In genomic region chr14:49785793-49786192, GRCm38 (mm10) we compare ENCODE assay signal across 10 mouse cellular contexts. TPM values are rescaled to one million over a fixed set of nuclear protein-coding genes. Genes with fewer than 3 reads are reported as not detected.
DNase-seq lines count a peak whose midpoint lies in the region; ATAC-seq and TF ChIP-seq lines count a peak whose summit lies in the region.
"Had no signal": no experiment of that assay in that cellular context is flagged by ENCODE, and none has a peak within 500 bp of the region (broad histone marks: within the 10 kb centered on the region; RNA-seq: fewer than 3 reads in every experiment).

No protein-coding gene starts in this region.

- H3K4me2 ChIP-seq in kidney, embryonic 14.5 days (replicated peaks; ENCODE audit: low read depth, low read length): no peak overlapping the region
- no peak overlapping the region for H3K4me2 ChIP-seq in neural tube, embryonic 11.5 days (ENCODE audit: low read depth)
- H3K4me2 ChIP-seq: embryonic facial prominence, embryonic 13.5 days; stomach, embryonic 15.5 days had no signal

- no peak overlapping the region for H3K9ac ChIP-seq in kidney, embryonic 14.5 days (ENCODE audit: low read depth, low read length)
- no peak overlapping the region for H3K9ac ChIP-seq in MEL (ENCODE audit: control insufficient read depth, low read depth, low read length, poor library complexity, severe bottlenecking)
- no peak overlapping the region for H3K9ac ChIP-seq in neural tube, embryonic 11.5 days (ENCODE audit: low read length)
- H3K9ac ChIP-seq: embryonic facial prominence, embryonic 13.5 days; stomach, embryonic 15.5 days had no signal

- no peak overlapping the region for H3K27ac ChIP-seq in kidney, adult 2 months (ENCODE audit: insufficient read depth, low read depth, low read length)
- no peak overlapping the region for H3K27ac ChIP-seq in kidney, embryonic 14.5 days (ENCODE audit: low read depth, low read length)
- no peak overlapping the region for H3K27ac ChIP-seq in MEL (ENCODE audit: control insufficient read depth, low read depth, low read length)
- H3K27ac ChIP-seq in neural tube, embryonic 11.5 days (ENCODE audit: low read depth, low read length): no peak overlapping the region
- H3K27ac ChIP-seq: embryonic facial prominence, embryonic 13.5 days; stomach, embryonic 15.5 days had no signal

- no peaks in the 10 kb centered on the region for H3K79me2 ChIP-seq in MEL (ENCODE audit: control insufficient read depth, insufficient read depth, low read length, poor library complexity)

- 51% methylated on average over 2 of the region's 2 CpGs for WGBS in kidney, adult 2 months
- 59% methylated on average over 2 of the region's 2 CpGs for WGBS in kidney, embryonic 14.5 days
- 55% methylated on average over 2 of the region's 2 CpGs for WGBS in neural tube, embryonic 11.5 days

- TF ChIP-seq RAD21 in MEL (IDR thresholded peaks at IDR 0.05; ENCODE audit: low read depth, low read length): peak; percentile 60

- H3K4me3 ChIP-seq in kidney, adult 2 months (ENCODE audit: insufficient read depth, low read depth, low read length): no peak overlapping the region
- no peak overlapping the region for H3K4me3 ChIP-seq in kidney, embryonic 14.5 days (ENCODE audit: low read length)
- H3K4me3 ChIP-seq in MEL (ENCODE audit: control insufficient read depth in 1 of 2, insufficient read depth in 1 of 2, low read depth in 2 of 2, low read length in 2 of 2): no peak overlapping the region
- no peak overlapping the region for H3K4me3 ChIP-seq in neural tube, embryonic 11.5 days (ENCODE audit: low read depth, low read length)
- H3K4me3 ChIP-seq: embryonic facial prominence, embryonic 13.5 days; stomach, embryonic 15.5 days had no signal

- DNase-seq in kidney, adult 2 months: peak; percentile 67
- peak; percentile 42 for DNase-seq in MEL (ENCODE audit: low read depth, low spot score)
- DNase-seq in adrenal gland, postnatal 36 days: peak; percentile 46 to 50
- peak; percentile 57 for DNase-seq in gastrocnemius, postnatal 10 days
- DNase-seq in layer of hippocampus, postnatal 14 days (ENCODE audit: low spot score in 2 of 2): peak; percentile 52 to 66
- peak; percentile 48 for DNase-seq in neural tube, embryonic 11.5 days (ENCODE audit: low spot score)

- no peak for ATAC-seq in kidney, embryonic 14.5 days (ENCODE audit: low FRiP score, low TSS enrichment)
- no peak for ATAC-seq in neural tube, embryonic 11.5 days (ENCODE audit: insufficient read depth, low FRiP score, low TSS enrichment)
- no peak for ATAC-seq in activated CD4-positive, CD25-positive, alpha-beta regulatory T cell, adult 4 months

- H3K9me3 ChIP-seq in kidney, embryonic 14.5 days (ENCODE audit: control insufficient read depth, low read length): no peaks in the 10 kb centered on the region
- no peaks in the 10 kb centered on the region for H3K9me3 ChIP-seq in MEL (replicated peaks; ENCODE audit: insufficient read depth, low read length)
- H3K9me3 ChIP-seq in neural tube, embryonic 11.5 days (ENCODE audit: control insufficient read depth, low read length): no peaks in the 10 kb centered on the region
- H3K9me3 ChIP-seq: embryonic facial prominence, embryonic 13.5 days; stomach, embryonic 15.5 days had no signal

- no peaks in the 10 kb centered on the region for H3K4me1 ChIP-seq in kidney, adult 2 months (ENCODE audit: control insufficient read depth, insufficient read depth, low read length)
- H3K4me1 ChIP-seq in kidney, embryonic 14.5 days (ENCODE audit: control insufficient read depth, insufficient read depth, low read length): no peaks in the 10 kb centered on the region
- no peaks in the 10 kb centered on the region for H3K4me1 ChIP-seq in MEL (ENCODE audit: control insufficient read depth in 1 of 2, insufficient read depth in 2 of 2, low read length in 2 of 2)
- no peaks in the 10 kb centered on the region for H3K4me1 ChIP-seq in neural tube, embryonic 11.5 days (ENCODE audit: control insufficient read depth, insufficient read depth, low read length)
- H3K4me1 ChIP-seq: stomach, embryonic 15.5 days had no signal

- H3K27me3 ChIP-seq in kidney, adult 2 months (replicated peaks; ENCODE audit: control insufficient read depth, insufficient read depth, low read length): no peaks in the 10 kb centered on the region
- no peaks in the 10 kb centered on the region for H3K27me3 ChIP-seq in kidney, embryonic 14.5 days (ENCODE audit: control insufficient read depth, insufficient read depth, low read length)
- H3K27me3 ChIP-seq in MEL (ENCODE audit: control insufficient read depth in 1 of 2, insufficient read depth in 2 of 2, low read length in 2 of 2): no peaks in the 10 kb centered on the region
- H3K27me3 ChIP-seq in neural tube, embryonic 11.5 days (ENCODE audit: control insufficient read depth, insufficient read depth, low read length): no peaks in the 10 kb centered on the region
- H3K27me3 ChIP-seq: stomach, embryonic 15.5 days had no signal

- no peak for TF ChIP-seq POLR2A in kidney, adult 2 months (IDR thresholded peaks at IDR 0.05; ENCODE audit: low read depth, low read length)
- no peak for TF ChIP-seq POLR2A in MEL (IDR thresholded peaks at IDR 0.05; ENCODE audit: control insufficient read depth in 1 of 2, insufficient read depth in 1 of 2, low read depth in 1 of 2, low read length in 2 of 2, poor library complexity in 1 of 2)

- TF ChIP-seq EP300 in MEL (IDR thresholded peaks at IDR 0.05; ENCODE audit: low read depth in 1 of 2, low read length in 2 of 2): no peak

- no peaks in the 10 kb centered on the region for H3K36me3 ChIP-seq in kidney, adult 2 months (ENCODE audit: control insufficient read depth, insufficient read depth, low read length)
- H3K36me3 ChIP-seq in kidney, embryonic 14.5 days (ENCODE audit: control insufficient read depth, insufficient read depth, low read length): no peaks in the 10 kb centered on the region
- no peaks in the 10 kb centered on the region for H3K36me3 ChIP-seq in MEL (ENCODE audit: control insufficient read depth in 1 of 2, insufficient read depth in 2 of 2, low read length in 2 of 2)
- no peaks in the 10 kb centered on the region for H3K36me3 ChIP-seq in neural tube, embryonic 11.5 days (ENCODE audit: control insufficient read depth, insufficient read depth, low read length)
- H3K36me3 ChIP-seq: embryonic facial prominence, embryonic 13.5 days; stomach, embryonic 15.5 days had no signal

- TF ChIP-seq CTCF in kidney, adult 2 months (conservative IDR thresholded peaks at IDR 0.05; ENCODE audit: insufficient read depth, insufficient read length, low read depth, low read length): peak; percentile 56
- peak; percentile 57 to 72 (median 68) for TF ChIP-seq CTCF in MEL (IDR thresholded peaks at IDR 0.05 in 2 of 3, conservative IDR thresholded peaks at IDR 0.05 in 1 of 3; ENCODE audit: control insufficient read depth in 1 of 3, insufficient read depth in 1 of 3, low read depth in 2 of 3, low read length in 3 of 3, poor library complexity in 1 of 3, severe bottlenecking in 1 of 3)

TF ChIP-seq in MEL, 35 proteins besides CTCF, POLR2A, EP300 and RAD21:
- no peak for TF ChIP-seq MYC (IDR thresholded peaks at IDR 0.05; ENCODE audit: low read depth, low read length)
- TF ChIP-seq RCOR1 (IDR thresholded peaks at IDR 0.05; ENCODE audit: low read depth, low read length): no peak
- no peak for TF ChIP-seq JUND (IDR thresholded peaks at IDR 0.05; ENCODE audit: low read depth, low read length)
- peak; percentile 53 for TF ChIP-seq SMC3 (IDR thresholded peaks at IDR 0.05; ENCODE audit: low read depth, low read length)
- TF ChIP-seq ZC3H11A (IDR thresholded peaks at IDR 0.05; ENCODE audit: low read depth, low read length): peak; percentile 21; the same call in 1 of the 2 replicates
- TF ChIP-seq BHLHE40 (IDR thresholded peaks at IDR 0.05; ENCODE audit: borderline replicate concordance, low read depth, low read length): no peak
- no peak for TF ChIP-seq ETS1 (IDR thresholded peaks at IDR 0.05; ENCODE audit: low read depth, low read length)

RNA-seq across cellular contexts. Expression of gene Armh4, which starts 2.6 kb away (rescaled TPM):
- 6.4 and 7.3 TPM in 2 replicates for polyA plus RNA-seq in kidney, adult 2 months (2012; rRNA removed)
- polyA plus RNA-seq in kidney, embryonic 14.5 days (2014; fragmentation: Nextera tagmentation; extraction: Ambion mirVana): 3.5 and 5.2 TPM in 2 replicates
- not detected in 2 replicates for total RNA-seq in MEL (2012; rRNA removed)
- not detected for polyA plus RNA-seq in MEL (2012; ENCODE audit: insufficient read depth in 1 of 2, insufficient read length in 2 of 2, low read depth in 1 of 2, low replicate concordance in 2 of 2, missing spikeins in 1 of 2)
- total RNA-seq in adrenal gland, postnatal 36 days (2021): 1 to 10 TPM in 1 of 2 experiments, under 1 TPM in 1; 0.96 to 1.3 TPM
- 1 to 10 TPM; 7.0 to 8.1 TPM for total RNA-seq in gastrocnemius, postnatal 10 days (2021)
- 10 to 100 TPM; 33.4 to 33.9 TPM for total RNA-seq in layer of hippocampus, postnatal 14 days (2021)
- 35.5 and 36.9 TPM in 2 replicates for polyA plus RNA-seq in neural tube, embryonic 11.5 days (2014; fragmentation: Nextera tagmentation; extraction: Ambion mirVana)
- not detected for polyA plus RNA-seq in activated CD4-positive, CD25-positive, alpha-beta regulatory T cell, adult 4 months (2017; shearing (Covaris generic))
